Mouse (Mus musculus): ENCODE data around the gene Cdkl5. TPM values are rescaled to one million over a fixed set of nuclear protein-coding genes. Genes with fewer than 3 reads are reported as not detected.
A peak's percentile ranks its signal among the peaks of the same experiment; 100 is the strongest.

The Cdkl5 gene
- total and polyA plus RNA-seq, 2 experiments from 2014 or later = 1.7 to 3.3 TPM

- H3K4me1 ChIP-seq (ENCODE audit: control insufficient read depth, insufficient read depth) = no peaks in the 10 kb centered on the region
- no peaks in the 10 kb centered on the region for H3K36me3 ChIP-seq (replicated peaks; ENCODE audit: control insufficient read depth, insufficient read depth, low read length)
- no peaks in the 10 kb centered on the region for H3K9me3 ChIP-seq (replicated peaks; ENCODE audit: control insufficient read depth, low read length)
- DNase-seq (ENCODE audit: low spot score) (no peak), ATAC-seq (ENCODE audit: insufficient read depth, low read depth) (no peak)
- 38% methylated on average over 2 of the region's 2 CpGs for WGBS
- no peaks in the 10 kb centered on the region for H3K27me3 ChIP-seq (ENCODE audit: control insufficient read depth, insufficient read depth, low read length)
- H3K4me2 ChIP-seq (ENCODE audit: low read depth, low read length) = peak overlapping the region; percentile 70
- no peak overlapping the region for H3K27ac ChIP-seq (ENCODE audit: low read depth)
- 0 out of 2 replicates have a peak overlapping the region, but pooled peaks have one; percentile 73 for H3K4me3 ChIP-seq (ENCODE audit: low read depth, low read length)
- TF ChIP-seq CTCF (IDR thresholded peaks at IDR 0.05; ENCODE audit: low read depth) (no peak), EP300 (IDR thresholded peaks at IDR 0.05; ENCODE audit: low read depth) (no peak)
- no peak overlapping the region for H3K9ac ChIP-seq (replicated peaks; ENCODE audit: low read depth, low read length)
Measured at GRCm38 (mm10) chrX:160992703-160993102, 1.8 kb downstream of the Cdkl5 start.

DNA sequence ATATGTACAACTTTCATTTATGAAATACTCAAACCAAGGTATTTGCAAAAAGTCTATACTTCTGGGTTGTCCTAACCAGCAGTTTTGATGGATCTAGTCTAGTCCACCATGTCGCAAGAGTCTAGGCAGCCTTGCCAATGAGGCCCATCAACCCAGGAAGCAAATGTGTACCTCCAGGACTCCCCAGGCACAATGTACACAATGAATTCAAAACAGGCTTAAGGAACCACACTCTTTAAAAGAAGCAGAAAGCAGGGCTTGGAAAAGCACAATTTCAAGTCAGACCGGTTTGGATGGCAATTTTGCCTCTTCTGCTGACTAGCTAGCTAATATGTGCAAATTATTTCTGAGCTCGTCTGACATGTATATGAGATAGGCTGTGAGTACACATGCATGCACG, 4.2 kb downstream of the Cdkl5 start:
- Histone ChIP-seq H3K27me3 (ENCODE audit: control insufficient read depth, insufficient read depth, low read length) (no peaks in the 10 kb centered on the region), H3K27ac (ENCODE audit: low read depth) (no peak overlapping the region), H3K4me3 (ENCODE audit: low read depth, low read length) (no peak overlapping the region), H3K9ac (replicated peaks; ENCODE audit: low read depth, low read length) (no peak overlapping the region), H3K4me1 (ENCODE audit: control insufficient read depth, insufficient read depth) (no peaks in the 10 kb centered on the region), H3K9me3 (replicated peaks; ENCODE audit: control insufficient read depth, low read length) (no peaks in the 10 kb centered on the region), H3K36me3 (replicated peaks; ENCODE audit: control insufficient read depth, insufficient read depth, low read length) (no peaks in the 10 kb centered on the region), H3K4me2 (ENCODE audit: low read depth, low read length) (no peak overlapping the region)
- TF ChIP-seq EP300 (IDR thresholded peaks at IDR 0.05; ENCODE audit: low read depth) = no peak
- TF ChIP-seq CTCF (IDR thresholded peaks at IDR 0.05; ENCODE audit: low read depth) = no peak
- 79% methylated on average over 4 of the region's 4 CpGs for WGBS
- DNase-seq (ENCODE audit: low spot score) (no peak), ATAC-seq (ENCODE audit: insufficient read depth, low read depth) (no peak)

- Histone ChIP-seq H3K27ac (ENCODE audit: low read depth) (no peak overlapping the region), H3K9me3 (replicated peaks; ENCODE audit: control insufficient read depth, low read length) (no peaks in the 10 kb centered on the region), H3K4me1 (ENCODE audit: control insufficient read depth, insufficient read depth) (no peaks in the 10 kb centered on the region), H3K4me2 (ENCODE audit: low read depth, low read length) (no peak overlapping the region), H3K36me3 (replicated peaks; ENCODE audit: control insufficient read depth, insufficient read depth, low read length) (no peaks in the 10 kb centered on the region), H3K9ac (replicated peaks; ENCODE audit: low read depth, low read length) (no peak overlapping the region), H3K4me3 (ENCODE audit: low read depth, low read length) (no peak overlapping the region), H3K27me3 (ENCODE audit: control insufficient read depth, insufficient read depth, low read length) (no peaks in the 10 kb centered on the region)
- TF ChIP-seq CTCF (IDR thresholded peaks at IDR 0.05; ENCODE audit: low read depth) = no peak
- TF ChIP-seq EP300 (IDR thresholded peaks at IDR 0.05; ENCODE audit: low read depth) = no peak
- no peak for ATAC-seq (ENCODE audit: insufficient read depth, low read depth)
- DNase-seq (ENCODE audit: low spot score) = no peak
- 73% methylated on average over 1 of the region's 1 CpGs for WGBS
Measured at GRCm38 (mm10) chrX:160977919-160978318, 16.6 kb downstream of the Cdkl5 start.

- no peak overlapping the region for H3K4me3 ChIP-seq (ENCODE audit: low read depth, low read length)
- TF ChIP-seq EP300 (IDR thresholded peaks at IDR 0.05; ENCODE audit: low read depth) = no peak
- TF ChIP-seq CTCF (IDR thresholded peaks at IDR 0.05; ENCODE audit: low read depth) = no peak
- no peak overlapping the region for H3K4me2 ChIP-seq (ENCODE audit: low read depth, low read length)
- DNase-seq (ENCODE audit: low spot score) (no peak), ATAC-seq (ENCODE audit: insufficient read depth, low read depth) (no peak)
- 83% methylated on average over 6 of the region's 6 CpGs for WGBS
- H3K9me3 ChIP-seq (replicated peaks; ENCODE audit: control insufficient read depth, low read length) = no peaks in the 10 kb centered on the region
- H3K27ac ChIP-seq (ENCODE audit: low read depth) = no peak overlapping the region
- H3K36me3 ChIP-seq (replicated peaks; ENCODE audit: control insufficient read depth, insufficient read depth, low read length) = no peaks in the 10 kb centered on the region
- no peaks in the 10 kb centered on the region for H3K4me1 ChIP-seq (ENCODE audit: control insufficient read depth, insufficient read depth)
- H3K27me3 ChIP-seq (ENCODE audit: control insufficient read depth, insufficient read depth, low read length) = no peaks in the 10 kb centered on the region
- no peak overlapping the region for H3K9ac ChIP-seq (replicated peaks; ENCODE audit: low read depth, low read length)
Measured at GRCm38 (mm10) chrX:160971991-160972545, 22.4 kb downstream of the Cdkl5 start.

DNA sequence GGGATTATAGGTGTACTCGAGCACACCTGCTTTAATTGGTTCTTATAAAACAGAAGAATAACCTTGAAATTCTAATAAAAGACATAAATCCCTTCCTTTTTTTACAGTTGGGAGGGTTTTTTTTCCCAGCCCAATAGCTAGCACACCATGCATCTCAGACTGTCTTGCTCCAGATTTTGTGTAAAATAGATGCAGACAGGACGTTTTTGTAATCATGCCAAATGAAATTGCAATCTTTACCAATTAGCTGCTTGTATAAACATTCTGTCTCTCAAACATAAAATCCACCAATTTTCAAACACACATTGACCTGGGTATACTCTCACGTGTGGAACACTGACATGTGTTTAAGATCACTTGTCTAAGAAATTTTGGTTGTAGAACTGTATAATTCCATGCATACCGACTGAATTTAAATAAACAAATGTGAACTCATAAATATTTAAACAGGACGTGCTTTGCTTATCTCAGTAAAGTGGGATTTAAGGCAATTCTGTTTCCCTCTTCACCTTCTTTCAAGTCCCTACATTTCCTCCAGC, 35.8 kb downstream of the Cdkl5 start:
- WGBS = 70% methylated on average over 5 of the region's 5 CpGs
- DNase-seq (ENCODE audit: low spot score) (no peak), ATAC-seq (ENCODE audit: insufficient read depth, low read depth) (no peak)
- H3K4me2 ChIP-seq (ENCODE audit: low read depth, low read length) = no peak overlapping the region
- no peaks in the 10 kb centered on the region for H3K9me3 ChIP-seq (replicated peaks; ENCODE audit: control insufficient read depth, low read length)
- no peaks in the 10 kb centered on the region for H3K4me1 ChIP-seq (ENCODE audit: control insufficient read depth, insufficient read depth)
- H3K4me3 ChIP-seq (ENCODE audit: low read depth, low read length) = no peak overlapping the region
- no peaks in the 10 kb centered on the region for H3K36me3 ChIP-seq (replicated peaks; ENCODE audit: control insufficient read depth, insufficient read depth, low read length)
- no peaks in the 10 kb centered on the region for H3K27me3 ChIP-seq (ENCODE audit: control insufficient read depth, insufficient read depth, low read length)
- H3K9ac ChIP-seq (replicated peaks; ENCODE audit: low read depth, low read length) = no peak overlapping the region
- no peak overlapping the region for H3K27ac ChIP-seq (ENCODE audit: low read depth)
- TF ChIP-seq CTCF (IDR thresholded peaks at IDR 0.05; ENCODE audit: low read depth) (no peak), EP300 (IDR thresholded peaks at IDR 0.05; ENCODE audit: low read depth) (no peak)

- H3K9me3 ChIP-seq (replicated peaks; ENCODE audit: control insufficient read depth, low read length) = no peaks in the 10 kb centered on the region
- H3K4me3 ChIP-seq (ENCODE audit: low read depth, low read length) = no peak overlapping the region
- H3K4me2 ChIP-seq (ENCODE audit: low read depth, low read length) = no peak overlapping the region
- ATAC-seq (ENCODE audit: insufficient read depth, low read depth) (no peak), DNase-seq (ENCODE audit: low spot score) (no peak)
- no peaks in the 10 kb centered on the region for H3K36me3 ChIP-seq (replicated peaks; ENCODE audit: control insufficient read depth, insufficient read depth, low read length)
- H3K27ac ChIP-seq (ENCODE audit: low read depth) = no peak overlapping the region
- no peak for TF ChIP-seq EP300 (IDR thresholded peaks at IDR 0.05; ENCODE audit: low read depth)
- TF ChIP-seq CTCF (IDR thresholded peaks at IDR 0.05; ENCODE audit: low read depth) = no peak
- no peaks in the 10 kb centered on the region for H3K4me1 ChIP-seq (ENCODE audit: control insufficient read depth, insufficient read depth)
- no peaks in the 10 kb centered on the region for H3K27me3 ChIP-seq (ENCODE audit: control insufficient read depth, insufficient read depth, low read length)
- 78% methylated on average over 2 of the region's 2 CpGs for WGBS
- no peak overlapping the region for H3K9ac ChIP-seq (replicated peaks; ENCODE audit: low read depth, low read length)
Measured at GRCm38 (mm10) chrX:160949583-160949982, 44.9 kb downstream of the Cdkl5 start.

Measured in heart, postnatal 0 days (tissue).